Mouse (Mus musculus) stomach, postnatal 0 days (tissue): ENCODE measurements around the gene Zfp329. TPM values are rescaled to one million over a fixed set of nuclear protein-coding genes. Genes with fewer than 3 reads are reported as not detected.

ENCODE experiments used
- ATAC-seq: fragments of 200-750 bp; cut with Nextera tagmentation; 2 replicates; pipeline ENCODE4 v1.8.0; 2017; ENCODE audit not compliant: low FRiP score, low TSS enrichment
- DNase-seq: peaks from one replicate; pipeline ENCODE4 v3.0.0-alpha.2; 2016; ENCODE audit warnings: low spot score
- H3K27ac ChIP-seq: fragments of 300-500 bp; sonication (generic); replicated peaks from 2 replicates; pipeline ENCODE4 v1.5.1; 2014; ENCODE audit warnings: mild to moderate bottlenecking, control low read depth
- H3K27me3 ChIP-seq: fragments of 300-500 bp; sonication (generic); 2 replicates; pipeline ENCODE4 v1.6.1; 2014; ENCODE audit warnings: low read length; ENCODE audit not compliant: control insufficient read depth, insufficient read depth
- H3K36me3 ChIP-seq: fragments of 300-500 bp; sonication (generic); 2 replicates; pipeline ENCODE4 v1.6.1; 2014; ENCODE audit warnings: low read length, mixed read lengths; ENCODE audit not compliant: control insufficient read depth, insufficient read depth
- H3K4me1 ChIP-seq: fragments of 300-500 bp; sonication (generic); replicated peaks from 2 replicates; pipeline ENCODE4 v1.6.1; 2014; ENCODE audit warnings: antibody characterized with exemption; ENCODE audit not compliant: control insufficient read depth, insufficient read depth
- H3K4me2 ChIP-seq: fragments of 300-500 bp; sonication (generic); replicated peaks from 2 replicates; pipeline ENCODE4 v1.6.1; 2014; ENCODE audit warnings: low read depth, mild to moderate bottlenecking, control low read depth, moderate library complexity
- H3K4me3 ChIP-seq: fragments of 300-500 bp; sonication (generic); 2 replicates; pipeline ENCODE4 v1.5.1; 2014; ENCODE audit warnings: low read depth, low read length, control low read depth
- H3K9ac ChIP-seq: fragments of 300-500 bp; sonication (generic); 2 replicates; pipeline ENCODE4 v1.6.1; 2014; ENCODE audit warnings: mild to moderate bottlenecking, low read length, control low read depth, mixed read lengths
- H3K9me3 ChIP-seq: fragments of 300-500 bp; sonication (generic); 2 replicates; pipeline ENCODE4 v1.6.1; 2016; ENCODE audit warnings: low read length; ENCODE audit not compliant: control insufficient read depth
- CTCF ChIP-seq: IDR thresholded peaks from 2 replicates; pipeline ENCODE4 v1.5.1; 2016; ENCODE audit warnings: antibody characterized with exemption, low read depth, mild to moderate bottlenecking, moderate library complexity
- EP300 ChIP-seq: optimal IDR thresholded peaks from 2 replicates; pipeline ENCODE3; 2016; ENCODE audit warnings: antibody characterized with exemption
- WGBS: fragments of 180-500 bp; shearing (Covaris S2); extraction: QIAGEN DNeasy Blood & Tissue Kit; methylation state at CpG from one replicate; pipeline ENCODE4 v1.1.7; 2014; 5-methylcytosine and 5-hydroxymethylcytosine counted together
- polyA plus RNA-seq: library from polyadenylated mRNA; unstranded; fragments of >200 nt; fragmentation: Nextera tagmentation; extraction: Ambion mirVana; gene quantifications from 2 replicates; pipeline ENCODE4 v1.2.1, GENCODE M21; 2015

Zfp329 gene
- polyA plus RNA-seq, result 5.9 and 6.4 TPM in 2 replicates

GRCm38 (mm10) chr7:12818521-12819295, at the start of gene Zfp329:
Zfp329 (minus strand) TSS chr7:12818858.
- H3K9me3 ChIP-seq, result 0 out of 2 replicates have a peak, but pooled peaks cover 4% of the 10 kb centered on the region
- peak within 1 kb of the TSS; percentile 90 for H3K4me3 ChIP-seq
- H3K9ac ChIP-seq, result peak within 1 kb of the TSS; percentile 87
- TF ChIP-seq EP300 (no peak), CTCF (no peak)
- no peaks in the 10 kb centered on the region for H3K4me1 ChIP-seq
- H3K4me2 ChIP-seq, result peak within 1 kb of the TSS; percentile 71
- peak within 1 kb of the TSS; percentile 81 for H3K27ac ChIP-seq
- peak; percentile 88 for DNase-seq
- no peaks in the 10 kb centered on the region for H3K27me3 ChIP-seq
- H3K36me3 ChIP-seq, result peaks cover 1% of the 10 kb centered on the region; the same call in 1 of the 2 replicates
- WGBS, result under 1% methylated on average over 37 of the region's 40 CpGs
- ATAC-seq, result peak; percentile 97

GRCm38 (mm10) chr7:12835779-12836178, 17.1 kb upstream of the Zfp329 start:
- peak overlapping the region; percentile 69 for H3K4me3 ChIP-seq
- ATAC-seq (no peak), DNase-seq (no peak)
- peaks cover 4% of the 10 kb centered on the region; the same call in 1 of the 2 replicates for H3K9me3 ChIP-seq
- H3K4me2 ChIP-seq, result peak overlapping the region; percentile 68
- peaks cover 15% of the 10 kb centered on the region for H3K36me3 ChIP-seq
- 95% methylated on average over 4 of the region's 4 CpGs for WGBS
- 0 out of 2 replicates have a peak, but pooled peaks cover 2% of the 10 kb centered on the region for H3K4me1 ChIP-seq
- TF ChIP-seq CTCF (no peak), EP300 (no peak)
- no peaks in the 10 kb centered on the region for H3K27me3 ChIP-seq
- no peak overlapping the region for H3K9ac ChIP-seq
- H3K27ac ChIP-seq, result no peak overlapping the region

- Histone ChIP-seq H3K4me2 (peak overlapping the region; percentile 68), H3K36me3 (peaks cover 15% of the 10 kb centered on the region), H3K27ac (peak overlapping the region; percentile 81), H3K9me3 (peaks cover 4% of the 10 kb centered on the region; the same call in 1 of the 2 replicates), H3K4me1 (0 out of 2 replicates have a peak, but pooled peaks cover 2% of the 10 kb centered on the region), H3K4me3 (peak overlapping the region; percentile 69), H3K9ac (peak overlapping the region; percentile 69), H3K27me3 (no peaks in the 10 kb centered on the region)
- 24% methylated on average over 13 of the region's 13 CpGs for WGBS
- ATAC-seq, result peak; percentile 54
- DNase-seq, result peak; percentile 23
- no peak for TF ChIP-seq EP300
- TF ChIP-seq CTCF, result no peak
Measured at GRCm38 (mm10) chr7:12835193-12835671, 16.6 kb upstream of the Zfp329 start.

- TF ChIP-seq CTCF, result peak; percentile 47
- TF ChIP-seq EP300, result no peak
- peak within 1 kb of the TSS; percentile 68 for H3K4me2 ChIP-seq
- peaks cover 11% of the 10 kb centered on the region; the same call in 1 of the 2 replicates for H3K36me3 ChIP-seq
- ATAC-seq (peak; percentile 97), DNase-seq (peak; percentile 91)
- WGBS, result 2% methylated on average over 47 of the region's 47 CpGs
- peaks cover 4% of the 10 kb centered on the region; the same call in 1 of the 2 replicates for H3K9me3 ChIP-seq
- H3K4me1 ChIP-seq, result 0 out of 2 replicates have a peak, but pooled peaks cover 2% of the 10 kb centered on the region
- H3K9ac ChIP-seq, result peak within 1 kb of the TSS; percentile 69
- H3K27me3 ChIP-seq, result no peaks in the 10 kb centered on the region
- peak within 1 kb of the TSS; percentile 81 for H3K27ac ChIP-seq
- peak within 1 kb of the TSS; percentile 69 for H3K4me3 ChIP-seq
Measured at GRCm38 (mm10) chr7:12834162-12835120, 15.8 kb upstream of the Zfp329 start, which contains the start of gene Zfp110. Zfp110 (plus strand) TSS chr7:12834761.

GRCm38 (mm10) chr7:12815566-12815965, 3.1 kb downstream of the Zfp329 start:
- WGBS, result 96% methylated on average over 8 of the region's 8 CpGs
- ATAC-seq, result no peak

More at GRCm38 (mm10) chr7:12815566-12815965, 3.1 kb downstream of the Zfp329 start:
- TF ChIP-seq EP300 (no peak), CTCF (no peak)
- peaks cover 13% of the 10 kb centered on the region; the same call in 1 of the 2 replicates for H3K9me3 ChIP-seq
- peaks cover 17% of the 10 kb centered on the region for H3K36me3 ChIP-seq
- H3K4me2 ChIP-seq, result no peak overlapping the region
- no peak overlapping the region for H3K9ac ChIP-seq
- H3K4me3 ChIP-seq, result no peak overlapping the region
- no peaks in the 10 kb centered on the region for H3K4me1 ChIP-seq
- no peak for DNase-seq
- no peaks in the 10 kb centered on the region for H3K27me3 ChIP-seq
- H3K27ac ChIP-seq, result no peak overlapping the region
